Mouse (Mus musculus) kidney, adult 2 months (tissue): ENCODE measurements at regions not wholly inside any gene's neighbourhood (a gene's known extent, or its start where the extent isn't known, plus 50 kb on each side); places are given as distances from the start of the nearest gene placed in this dataset.

Experiments
- CTCF ChIP-seq: fragments of 200-500 bp; conservative IDR thresholded peaks from 2 replicates; pipeline ENCODE4 v1.5.1; 2011; ENCODE audit warnings: low read depth, mild to moderate bottlenecking, control low read depth, low read length, moderate library complexity, mixed read lengths; ENCODE audit not compliant: insufficient read depth, insufficient read length
- POLR2A ChIP-seq: fragments of 200-500 bp; IDR thresholded peaks from one replicate; pipeline ENCODE4 v1.6.1; 2011; ENCODE audit warnings: low read depth, low read length, control low read depth

GRCm38 (mm10) chr6:48227431-48227830 lies 141.0 kb upstream of the Zfp746 start:
- TF ChIP-seq CTCF (no peak), POLR2A (no peak)
